Mouse (Mus musculus): Measurements from ENCODE around the gene Gm10226. TPM values are rescaled to one million over a fixed set of nuclear protein-coding genes. Genes with fewer than 3 reads are reported as not detected.
"Not testable (repeated sequence)": the region's sequence is repeated elsewhere in the genome, so short reads cannot be mapped to it uniquely, and the experiment has no call there.

The Gm10226 gene
- 6.6 and 8.8 TPM in 2 replicates for polyA plus RNA-seq (2014; fragmentation: Nextera tagmentation; extraction: Ambion mirVana)

- WGBS, result 89% methylated on average over 3 of the region's 3 CpGs
- ATAC-seq (ENCODE audit: low read depth), result no peak
- Histone ChIP-seq H3K27ac (replicated peaks; ENCODE audit: low read depth, low read length) (no peak within 1 kb of the TSS), H3K36me3 (ENCODE audit: control insufficient read depth, insufficient read depth, low read length) (peaks cover 26% of the 10 kb centered on the region; the same call in 1 of the 2 replicates), H3K9me3 (ENCODE audit: control insufficient read depth, low read length) (no peaks in the 10 kb centered on the region), H3K4me3 (ENCODE audit: low read depth, low read length) (no peak within 1 kb of the TSS), H3K27me3 (replicated peaks; ENCODE audit: control insufficient read depth, insufficient read depth, low read length) (no peaks in the 10 kb centered on the region), H3K9ac (ENCODE audit: low read depth, low read length) (no peak within 1 kb of the TSS), H3K4me2 (ENCODE audit: low read depth, low read length) (no peak within 1 kb of the TSS), H3K4me1 (ENCODE audit: control insufficient read depth, insufficient read depth, low read length) (no peaks in the 10 kb centered on the region)
- DNase-seq (ENCODE audit: low spot score), result no peak
These were observed at the start of gene Gm10226 for GRCm38 (mm10) chr17:21691560-21691959. TSS of gene Gm10226 (plus strand) at chr17:21691860.

- 80% methylated on average over 3 of the region's 3 CpGs for WGBS
- no peak overlapping the region for H3K4me2 ChIP-seq (ENCODE audit: low read depth, low read length)
These were observed 42.9 kb upstream of the Gm10226 start for GRCm38 (mm10) chr17:21648791-21649190.

GRCm38 (mm10) chr17:21649936-21650335, 41.7 kb upstream of the Gm10226 start:
- H3K9me3 ChIP-seq (ENCODE audit: control insufficient read depth, low read length), result no peaks in the 10 kb centered on the region
- no peaks in the 10 kb centered on the region for H3K4me1 ChIP-seq (ENCODE audit: control insufficient read depth, insufficient read depth, low read length)
- WGBS, result 25% methylated on average over 2 of the region's 2 CpGs
- H3K27ac ChIP-seq (replicated peaks; ENCODE audit: low read depth, low read length), result peak overlapping the region; percentile 81
- peak overlapping the region; percentile 60 for H3K9ac ChIP-seq (ENCODE audit: low read depth, low read length)
- H3K4me2 ChIP-seq (ENCODE audit: low read depth, low read length), result peak overlapping the region; percentile 56
- DNase-seq (ENCODE audit: low spot score) (peak; percentile 34), ATAC-seq (ENCODE audit: low read depth) (peak; percentile 39)
- no peaks in the 10 kb centered on the region for H3K36me3 ChIP-seq (ENCODE audit: control insufficient read depth, insufficient read depth, low read length)
- no peaks in the 10 kb centered on the region for H3K27me3 ChIP-seq (replicated peaks; ENCODE audit: control insufficient read depth, insufficient read depth, low read length)
- H3K4me3 ChIP-seq (ENCODE audit: low read depth, low read length), result peak overlapping the region; percentile 45

More at GRCm38 (mm10) chr17:21648791-21649190, 42.9 kb upstream of the Gm10226 start:
- no peak overlapping the region for H3K4me3 ChIP-seq (ENCODE audit: low read depth, low read length)
- no peak for DNase-seq (ENCODE audit: low spot score)
- H3K9ac ChIP-seq (ENCODE audit: low read depth, low read length), result no peak overlapping the region
- no peaks in the 10 kb centered on the region for H3K4me1 ChIP-seq (ENCODE audit: control insufficient read depth, insufficient read depth, low read length)
- H3K27me3 ChIP-seq (replicated peaks; ENCODE audit: control insufficient read depth, insufficient read depth, low read length), result no peaks in the 10 kb centered on the region
- no peak overlapping the region for H3K27ac ChIP-seq (replicated peaks; ENCODE audit: low read depth, low read length)
- H3K36me3 ChIP-seq (ENCODE audit: control insufficient read depth, insufficient read depth, low read length), result no peaks in the 10 kb centered on the region
- ATAC-seq (ENCODE audit: low read depth), result no peak
- H3K9me3 ChIP-seq (ENCODE audit: control insufficient read depth, low read length), result no peaks in the 10 kb centered on the region

GRCm38 (mm10) chr17:21650364-21650907, 41.2 kb upstream of the Gm10226 start, which contains the start of gene Zfp983:
TSS of gene Zfp983 (plus strand) at chr17:21650624.
- DNase-seq (ENCODE audit: low spot score) (peak; percentile 95), ATAC-seq (ENCODE audit: low read depth) (peak; percentile 99)
- Histone ChIP-seq H3K9ac (ENCODE audit: low read depth, low read length) (peak within 1 kb of the TSS; percentile 60), H3K27ac (replicated peaks; ENCODE audit: low read depth, low read length) (peak within 1 kb of the TSS; percentile 81), H3K4me2 (ENCODE audit: low read depth, low read length) (peak within 1 kb of the TSS; percentile 56), H3K4me3 (ENCODE audit: low read depth, low read length) (peak within 1 kb of the TSS; percentile 45)
- H3K36me3 ChIP-seq (ENCODE audit: control insufficient read depth, insufficient read depth, low read length); H3K9me3 ChIP-seq (ENCODE audit: control insufficient read depth, low read length); H3K27me3 ChIP-seq (replicated peaks; ENCODE audit: control insufficient read depth, insufficient read depth, low read length); H3K4me1 ChIP-seq (ENCODE audit: control insufficient read depth, insufficient read depth, low read length): not testable (repeated sequence)
- WGBS, result 0% methylated on average over 16 of the region's 17 CpGs

- not testable (repeated sequence) for H3K27ac ChIP-seq (replicated peaks; ENCODE audit: low read depth, low read length); DNase-seq (ENCODE audit: low spot score); ATAC-seq (ENCODE audit: low read depth); H3K9me3 ChIP-seq (ENCODE audit: control insufficient read depth, low read length); H3K36me3 ChIP-seq (ENCODE audit: control insufficient read depth, insufficient read depth, low read length); H3K4me2 ChIP-seq (ENCODE audit: low read depth, low read length); H3K27me3 ChIP-seq (replicated peaks; ENCODE audit: control insufficient read depth, insufficient read depth, low read length); H3K4me1 ChIP-seq (ENCODE audit: control insufficient read depth, insufficient read depth, low read length); H3K9ac ChIP-seq (ENCODE audit: low read depth, low read length)
- 38% methylated on average over 1 of the region's 1 CpGs for WGBS
- H3K4me3 ChIP-seq (ENCODE audit: low read depth, low read length), result peak overlapping the region; percentile 47; the same call in 1 of the 2 replicates
These were observed 12.8 kb upstream of the Gm10226 start for GRCm38 (mm10) chr17:21678826-21679225.

- peak overlapping the region; percentile 47 for H3K4me3 ChIP-seq (ENCODE audit: low read depth, low read length)
- H3K4me2 ChIP-seq (ENCODE audit: low read depth, low read length), result peak overlapping the region; percentile 57
- 4% methylated on average over 9 of the region's 9 CpGs for WGBS
- H3K27me3 ChIP-seq (replicated peaks; ENCODE audit: control insufficient read depth, insufficient read depth, low read length), result no peaks in the 10 kb centered on the region
- no peaks in the 10 kb centered on the region for H3K36me3 ChIP-seq (ENCODE audit: control insufficient read depth, insufficient read depth, low read length)
- DNase-seq (ENCODE audit: low spot score) (peak; percentile 95), ATAC-seq (ENCODE audit: low read depth) (peak; percentile 100)
- peak overlapping the region; percentile 52 for H3K9ac ChIP-seq (ENCODE audit: low read depth, low read length)
- H3K9me3 ChIP-seq (ENCODE audit: control insufficient read depth, low read length), result no peaks in the 10 kb centered on the region
- no peaks in the 10 kb centered on the region for H3K4me1 ChIP-seq (ENCODE audit: control insufficient read depth, insufficient read depth, low read length)
- H3K27ac ChIP-seq (replicated peaks; ENCODE audit: low read depth, low read length), result peak overlapping the region; percentile 66
These were observed 12.2 kb upstream of the Gm10226 start for GRCm38 (mm10) chr17:21679273-21680018.

GRCm38 (mm10) chr17:21680019-21680376, 11.7 kb upstream of the Gm10226 start:
- not testable (repeated sequence) for DNase-seq (ENCODE audit: low spot score); H3K4me1 ChIP-seq (ENCODE audit: control insufficient read depth, insufficient read depth, low read length); H3K36me3 ChIP-seq (ENCODE audit: control insufficient read depth, insufficient read depth, low read length); H3K27me3 ChIP-seq (replicated peaks; ENCODE audit: control insufficient read depth, insufficient read depth, low read length); H3K9me3 ChIP-seq (ENCODE audit: control insufficient read depth, low read length)
- H3K4me2 ChIP-seq (ENCODE audit: low read depth, low read length), result peak overlapping the region; percentile 57
- peak overlapping the region; percentile 66 for H3K27ac ChIP-seq (replicated peaks; ENCODE audit: low read depth, low read length)
- H3K9ac ChIP-seq (ENCODE audit: low read depth, low read length), result peak overlapping the region; percentile 52
- ATAC-seq (ENCODE audit: low read depth), result peak; percentile 93
- 0% methylated on average over 10 of the region's 10 CpGs for WGBS
- peak overlapping the region; percentile 47 for H3K4me3 ChIP-seq (ENCODE audit: low read depth, low read length)

- Histone ChIP-seq H3K9me3 (ENCODE audit: control insufficient read depth, low read length) (no peaks in the 10 kb centered on the region), H3K36me3 (ENCODE audit: control insufficient read depth, insufficient read depth, low read length) (peaks cover 26% of the 10 kb centered on the region; the same call in 1 of the 2 replicates), H3K4me2 (ENCODE audit: low read depth, low read length) (no peak overlapping the region), H3K27me3 (replicated peaks; ENCODE audit: control insufficient read depth, insufficient read depth, low read length) (no peaks in the 10 kb centered on the region), H3K27ac (replicated peaks; ENCODE audit: low read depth, low read length) (no peak overlapping the region), H3K9ac (ENCODE audit: low read depth, low read length) (no peak overlapping the region), H3K4me1 (ENCODE audit: control insufficient read depth, insufficient read depth, low read length) (no peaks in the 10 kb centered on the region), H3K4me3 (ENCODE audit: low read depth, low read length) (no peak overlapping the region)
- ATAC-seq (ENCODE audit: low read depth) (no peak), DNase-seq (ENCODE audit: low spot score) (no peak)
- WGBS, result 80% methylated on average over 3 of the region's 3 CpGs
These were observed 1.7 kb downstream of the Gm10226 start for GRCm38 (mm10) chr17:21693342-21693741.
